Mouse (Mus musculus) embryonic fibroblast, embryonic 13.5 days (primary cell): ENCODE data around the gene Dnm3.

ENCODE experiments used
- CTCF ChIP-seq: IDR thresholded peaks from 2 replicates; pipeline ENCODE4 v1.5.1; 2011; ENCODE audit warnings: mild to moderate bottlenecking, control low read depth, low read length, moderate library complexity, borderline replicate concordance; ENCODE audit not compliant: insufficient read depth
- POLR2A ChIP-seq: IDR thresholded peaks from 2 replicates; pipeline ENCODE4 v1.6.1; 2011; ENCODE audit warnings: low read depth, mild to moderate bottlenecking, control low read depth, low read length, moderate library complexity

GRCm38 (mm10) chr1:162079989-162080388 is 397.8 kb downstream of the Dnm3 start:
- TF ChIP-seq POLR2A (no peak), CTCF (no peak)
